Comparison of ENCODE assay signal across 8 mouse cellular contexts in genomic region chr7:96152431-96152830, GRCm38 (mm10). TPM values are rescaled to one million over a fixed set of nuclear protein-coding genes. Genes with fewer than 3 reads are reported as not detected.
DNase-seq lines count a peak whose midpoint lies in the region; ATAC-seq lines count a peak whose summit lies in the region.

No protein-coding gene starts in this region.

- peak overlapping the region; percentile 64 for H3K4me2 ChIP-seq in heart, embryonic 12.5 days
- peak overlapping the region; percentile 37 for H3K4me2 ChIP-seq in forebrain, embryonic 16.5 days (ENCODE audit: low read length)

- H3K36me3 ChIP-seq in heart, embryonic 12.5 days: no peaks in the 10 kb centered on the region
- H3K36me3 ChIP-seq in forebrain, embryonic 16.5 days (ENCODE audit: control insufficient read depth, insufficient read depth): no peaks in the 10 kb centered on the region
- no peaks in the 10 kb centered on the region for H3K36me3 ChIP-seq in midbrain, embryonic 10.5 days

- intact Hi-C loops in heart, postnatal 36 days (cut with DNase I): loop anchor here (5.0 to 10.0 kb wide), 4 partner anchors 75 to 765 kb away; no protein-coding TSS in a partner anchor

- H3K4me1 ChIP-seq in heart, embryonic 12.5 days (replicated peaks): peaks cover 7% of the 10 kb centered on the region
- H3K4me1 ChIP-seq in forebrain, embryonic 16.5 days (replicated peaks; ENCODE audit: control insufficient read depth, insufficient read depth, low read length): peaks cover 3% of the 10 kb centered on the region; the same call in 1 of the 2 replicates
- peaks cover 40% of the 10 kb centered on the region for H3K4me1 ChIP-seq in midbrain, embryonic 10.5 days

- 16% methylated on average over 4 of the region's 4 CpGs for WGBS in heart, embryonic 12.5 days
- WGBS in forebrain, embryonic 16.5 days: 10% methylated on average over 4 of the region's 4 CpGs
- 3% methylated on average over 4 of the region's 4 CpGs for WGBS in midbrain, embryonic 10.5 days

- no peak overlapping the region for H3K27ac ChIP-seq in heart, embryonic 12.5 days (ENCODE audit: poor library complexity, severe bottlenecking)
- H3K27ac ChIP-seq in forebrain, embryonic 16.5 days (ENCODE audit: low read length): no peak overlapping the region
- H3K27ac ChIP-seq in midbrain, embryonic 10.5 days (replicated peaks): peak overlapping the region; percentile 78

- no peak for ATAC-seq in heart, embryonic 12.5 days (ENCODE audit: insufficient number of reproducible peaks, low FRiP score)
- no peak for ATAC-seq in forebrain, embryonic 16.5 days

- no peak overlapping the region for H3K9ac ChIP-seq in heart, embryonic 12.5 days
- no peak overlapping the region for H3K9ac ChIP-seq in forebrain, embryonic 16.5 days (replicated peaks; ENCODE audit: low read depth, low read length)

- no peaks in the 10 kb centered on the region for H3K27me3 ChIP-seq in heart, embryonic 12.5 days (replicated peaks)
- H3K27me3 ChIP-seq in forebrain, embryonic 16.5 days (replicated peaks; ENCODE audit: control insufficient read depth, insufficient read depth, low read length): no peaks in the 10 kb centered on the region
- H3K27me3 ChIP-seq in midbrain, embryonic 10.5 days (ENCODE audit: low read depth, poor library complexity, severe bottlenecking): peaks cover 84% of the 10 kb centered on the region

- no peaks in the 10 kb centered on the region for H3K9me3 ChIP-seq in heart, embryonic 12.5 days (replicated peaks)
- H3K9me3 ChIP-seq in forebrain, embryonic 16.5 days (ENCODE audit: control insufficient read depth, low read length): no peaks in the 10 kb centered on the region
- no peaks in the 10 kb centered on the region for H3K9me3 ChIP-seq in midbrain, embryonic 10.5 days (replicated peaks)

- 0 out of 2 replicates have a peak overlapping the region, but pooled peaks have one; percentile 47 for H3K4me3 ChIP-seq in heart, embryonic 12.5 days
- H3K4me3 ChIP-seq in forebrain, embryonic 16.5 days (replicated peaks; ENCODE audit: low read length): no peak overlapping the region
- H3K4me3 ChIP-seq in midbrain, embryonic 10.5 days: peak overlapping the region; percentile 41

- no peak for DNase-seq in heart, postnatal 36 days
- DNase-seq in ES-CJ7 (ENCODE audit: low read depth, low spot score): peak; percentile 58
- DNase-seq in midbrain, embryonic 10.5 days (ENCODE audit: low spot score): peak; percentile 42
- no peak for DNase-seq in ovary, postnatal 36 days (ENCODE audit: low spot score)
- no peak for DNase-seq in ovary, adult 18-20 months (ENCODE audit: low spot score)
- no peak for DNase-seq in frontal cortex, postnatal 36 days (ENCODE audit: low spot score in 2 of 2)

RNA-seq across cellular contexts. Expression of gene Tenm4, which starts 18.6 kb away (rescaled TPM):
- polyA plus RNA-seq in heart, embryonic 12.5 days (2016; fragmentation: Nextera tagmentation; extraction: Ambion mirVana): 9.9 and 10.2 TPM in 2 replicates
- total RNA-seq in heart, postnatal 36 days (2021): under 1 TPM; 0.36 to 0.81 TPM
- polyA plus RNA-seq in forebrain, embryonic 16.5 days (2015; fragmentation: Nextera tagmentation; extraction: Ambion mirVana): 92.0 and 105 TPM in 2 replicates
- polyA plus RNA-seq in midbrain, embryonic 10.5 days (2016; fragmentation: Nextera tagmentation; extraction: Ambion mirVana): 26.5 and 27.4 TPM in 2 replicates

Comparison
In these comparisons a context has a peak if more than half of its experiments do, and no peak if none do; other contexts are left out.
1. DNase-seq: peak in ES-CJ7 (single experiment) and midbrain, embryonic 10.5 days (single experiment); none in heart, postnatal 36 days (0 of 2), ovary, postnatal 36 days (single experiment), ovary, adult 18-20 months (single experiment) and frontal cortex, postnatal 36 days (0 of 2).